Mouse (Mus musculus) testis, adult 2 months (tissue): ENCODE data around the gene Gga3.

Experiments used
- CTCF ChIP-seq: fragments of 200-500 bp; IDR thresholded peaks from 2 replicates; pipeline ENCODE4 v1.5.1; 2012; ENCODE audit warnings: low read depth, mild to moderate bottlenecking, inconsistent platforms, low read length, moderate library complexity; ENCODE audit not compliant: control insufficient read depth, insufficient read depth, insufficient replicate concordance
- POLR2A ChIP-seq: fragments of 200-500 bp; IDR thresholded peaks from 2 replicates; pipeline ENCODE4 v1.6.1; 2012; ENCODE audit warnings: low read depth, mild to moderate bottlenecking, inconsistent platforms, low read length, moderate library complexity; ENCODE audit not compliant: control insufficient read depth

DNA sequence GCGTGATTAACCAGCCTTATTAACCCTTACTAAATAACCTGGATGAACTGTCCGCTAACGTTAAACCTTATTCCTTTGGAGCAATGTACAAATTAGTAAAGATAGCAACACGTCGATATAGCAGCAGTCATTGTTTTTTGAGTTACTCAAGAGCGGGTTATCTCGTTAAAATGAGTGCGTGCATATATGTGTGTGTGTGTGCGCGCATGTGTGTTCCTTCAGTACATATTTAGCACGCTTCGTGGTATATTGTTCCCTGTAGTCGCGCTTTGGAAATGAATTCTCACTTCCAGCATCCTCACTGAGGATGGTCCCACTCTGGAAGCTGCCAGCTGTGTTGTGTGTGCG is 749 bp downstream of the Gga3 start:
- no peak for TF ChIP-seq POLR2A
- TF ChIP-seq CTCF: no peak
